Mouse (Mus musculus): ENCODE data around the gene Ddx19a. TPM values are rescaled to one million over a fixed set of nuclear protein-coding genes. Genes with fewer than 3 reads are reported as not detected.
A peak's percentile ranks its signal among the peaks of the same experiment; 100 is the strongest.

Ddx19a gene
- 11.5 and 15.7 TPM in 2 replicates for polyA plus RNA-seq (2014; fragmentation: Nextera tagmentation; extraction: Ambion mirVana)

DNA sequence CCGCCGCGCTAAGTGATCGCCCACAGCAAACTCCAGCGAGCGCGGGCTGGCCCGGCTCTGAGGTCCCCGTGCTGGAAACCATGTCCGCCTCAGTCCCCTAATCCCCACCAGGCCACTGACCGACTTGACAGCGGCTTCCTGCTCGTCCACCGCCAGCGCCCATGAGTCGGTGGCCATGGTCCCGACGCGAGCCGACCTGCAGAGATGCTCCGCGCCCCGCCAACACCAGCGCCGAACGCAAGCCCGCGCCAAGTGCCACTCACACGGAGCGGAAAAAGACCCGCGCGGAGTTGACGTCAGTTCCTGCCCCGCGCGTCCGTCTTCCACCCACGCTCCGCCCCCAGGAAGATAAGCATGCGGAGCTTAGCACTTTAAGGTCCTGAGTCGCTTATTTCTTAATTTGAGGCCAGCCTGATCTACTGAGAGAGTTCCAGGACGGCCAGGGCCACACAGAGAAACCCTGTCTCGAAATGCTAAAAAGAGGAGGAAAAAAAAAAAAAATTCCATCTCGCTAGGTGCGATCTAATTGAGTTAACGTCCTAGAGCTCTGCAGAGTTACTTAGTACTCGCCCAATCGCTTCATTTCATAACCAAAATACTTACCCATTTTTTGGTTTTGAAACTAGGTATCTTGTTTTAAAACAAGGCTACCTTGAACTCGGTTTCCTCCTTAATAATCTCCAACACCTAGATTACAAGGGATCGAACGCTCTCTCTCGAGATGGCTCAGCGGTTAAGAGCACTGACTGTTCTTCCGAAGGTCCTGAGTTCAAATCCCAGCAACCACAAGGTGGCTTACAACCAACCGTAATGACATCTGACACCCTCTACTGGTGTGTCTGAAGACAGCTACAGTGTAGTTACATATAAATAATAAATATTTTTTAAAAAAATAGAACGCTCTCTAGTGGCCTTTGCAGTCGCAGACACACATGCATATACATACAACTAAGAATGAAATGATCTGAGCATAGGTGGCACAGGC, at the start of gene Ddx19a:
Gene Ddx19a (minus strand): TSS at position 254 of the 985 bp plus-strand sequence.
- peak; percentile 95 for DNase-seq
- H3K36me3 ChIP-seq (ENCODE audit: control insufficient read depth, insufficient read depth, low read length): peaks cover 8% of the 10 kb centered on the region; the same call in 1 of the 2 replicates
- WGBS: 3% methylated on average over 58 of the region's 58 CpGs

GRCm38 (mm10) chr8:111044003-111044734, 46.6 kb upstream of the Ddx19a start:
- Histone ChIP-seq H3K36me3 (ENCODE audit: control insufficient read depth, insufficient read depth, low read length) (peaks cover 100% of the 10 kb centered on the region), H3K27me3 (ENCODE audit: control insufficient read depth, insufficient read depth, low read length) (no peaks in the 10 kb centered on the region), H3K4me2 (ENCODE audit: low read length) (no peak overlapping the region), H3K9me3 (ENCODE audit: control insufficient read depth, low read length) (no peaks in the 10 kb centered on the region), H3K27ac (replicated peaks; ENCODE audit: low read depth, low read length) (no peak overlapping the region), H3K4me3 (replicated peaks; ENCODE audit: low read depth, low read length) (no peak overlapping the region), H3K4me1 (ENCODE audit: control insufficient read depth, insufficient read depth, low read length) (no peaks in the 10 kb centered on the region), H3K9ac (replicated peaks; ENCODE audit: low read length) (no peak overlapping the region)
- ATAC-seq (ENCODE audit: low FRiP score, low TSS enrichment) (no peak), DNase-seq (no peak)
- 48% methylated on average over 2 of the region's 2 CpGs for WGBS

More for the DNA sequence above, at the start of gene Ddx19a:
- peak; percentile 91 for ATAC-seq (ENCODE audit: low FRiP score, low TSS enrichment)
- Histone ChIP-seq H3K4me2 (ENCODE audit: low read length) (peak within 1 kb of the TSS; percentile 86), H3K27me3 (ENCODE audit: control insufficient read depth, insufficient read depth, low read length) (no peaks in the 10 kb centered on the region), H3K27ac (replicated peaks; ENCODE audit: low read depth, low read length) (peak within 1 kb of the TSS; percentile 78), H3K4me3 (replicated peaks; ENCODE audit: low read depth, low read length) (peak within 1 kb of the TSS; percentile 84), H3K9ac (replicated peaks; ENCODE audit: low read length) (peak within 1 kb of the TSS; percentile 73), H3K4me1 (ENCODE audit: control insufficient read depth, insufficient read depth, low read length) (peaks cover 5% of the 10 kb centered on the region), H3K9me3 (ENCODE audit: control insufficient read depth, low read length) (no peaks in the 10 kb centered on the region)

DNA sequence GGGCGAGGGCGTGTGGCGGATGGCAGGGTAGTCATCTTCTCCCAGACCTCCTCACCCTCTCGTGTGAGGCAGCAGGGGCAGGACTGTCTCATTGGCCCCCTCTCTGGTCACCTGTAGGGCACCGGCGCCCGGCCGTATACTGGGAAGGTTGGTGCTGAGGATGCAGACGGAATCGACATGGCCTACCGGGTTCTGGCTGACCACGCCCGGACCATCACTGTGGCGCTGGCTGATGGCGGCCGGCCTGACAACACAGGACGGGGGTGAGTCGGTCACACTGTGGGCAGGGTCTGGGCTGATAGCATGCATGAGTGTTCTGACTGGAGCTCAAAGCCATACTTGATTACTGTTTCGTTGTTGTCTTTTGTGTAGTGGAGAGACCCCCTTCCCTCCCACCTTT, 44.9 kb upstream of the Ddx19a start:
- no peaks in the 10 kb centered on the region for H3K9me3 ChIP-seq (ENCODE audit: control insufficient read depth, low read length)
- no peaks in the 10 kb centered on the region for H3K27me3 ChIP-seq (ENCODE audit: control insufficient read depth, insufficient read depth, low read length)
- ATAC-seq (ENCODE audit: low FRiP score, low TSS enrichment) (no peak), DNase-seq (no peak)
- H3K4me3 ChIP-seq (replicated peaks; ENCODE audit: low read depth, low read length): no peak overlapping the region
- no peak overlapping the region for H3K4me2 ChIP-seq (ENCODE audit: low read length)
- H3K27ac ChIP-seq (replicated peaks; ENCODE audit: low read depth, low read length): no peak overlapping the region
- WGBS: 94% methylated on average over 19 of the region's 19 CpGs
- no peaks in the 10 kb centered on the region for H3K4me1 ChIP-seq (ENCODE audit: control insufficient read depth, insufficient read depth, low read length)
- H3K36me3 ChIP-seq (ENCODE audit: control insufficient read depth, insufficient read depth, low read length): peaks cover 100% of the 10 kb centered on the region
- no peak overlapping the region for H3K9ac ChIP-seq (replicated peaks; ENCODE audit: low read length)

- no peak overlapping the region for H3K4me3 ChIP-seq (replicated peaks; ENCODE audit: low read depth, low read length)
- no peak overlapping the region for H3K27ac ChIP-seq (replicated peaks; ENCODE audit: low read depth, low read length)
- ATAC-seq (ENCODE audit: low FRiP score, low TSS enrichment) (no peak), DNase-seq (no peak)
- peaks cover 51% of the 10 kb centered on the region for H3K36me3 ChIP-seq (ENCODE audit: control insufficient read depth, insufficient read depth, low read length)
- H3K4me1 ChIP-seq (ENCODE audit: control insufficient read depth, insufficient read depth, low read length): peaks cover 18% of the 10 kb centered on the region
- H3K27me3 ChIP-seq (ENCODE audit: control insufficient read depth, insufficient read depth, low read length): peaks cover 1% of the 10 kb centered on the region; the same call in 1 of the 2 replicates
- WGBS: 96% methylated on average over 15 of the region's 15 CpGs
- H3K9me3 ChIP-seq (ENCODE audit: control insufficient read depth, low read length): no peaks in the 10 kb centered on the region
- H3K4me2 ChIP-seq (ENCODE audit: low read length): no peak overlapping the region
- no peak overlapping the region for H3K9ac ChIP-seq (replicated peaks; ENCODE audit: low read length)
Measured at GRCm38 (mm10) chr8:111036591-111036990, 39.0 kb upstream of the Ddx19a start.

GRCm38 (mm10) chr8:111034276-111034675, 36.7 kb upstream of the Ddx19a start:
- peak overlapping the region; percentile 70 for H3K4me3 ChIP-seq (replicated peaks; ENCODE audit: low read depth, low read length)
- WGBS: 22% methylated on average over 12 of the region's 12 CpGs
- H3K4me2 ChIP-seq (ENCODE audit: low read length): peak overlapping the region; percentile 80
- H3K27me3 ChIP-seq (ENCODE audit: control insufficient read depth, insufficient read depth, low read length): peaks cover 3% of the 10 kb centered on the region; the same call in 1 of the 2 replicates
- ATAC-seq (ENCODE audit: low FRiP score, low TSS enrichment): peak; percentile 21; the same call in 1 of the 2 replicates
- H3K36me3 ChIP-seq (ENCODE audit: control insufficient read depth, insufficient read depth, low read length): peaks cover 28% of the 10 kb centered on the region
- H3K9ac ChIP-seq (replicated peaks; ENCODE audit: low read length): peak overlapping the region; percentile 81
- H3K9me3 ChIP-seq (ENCODE audit: control insufficient read depth, low read length): no peaks in the 10 kb centered on the region
- H3K27ac ChIP-seq (replicated peaks; ENCODE audit: low read depth, low read length): peak overlapping the region; percentile 90
- H3K4me1 ChIP-seq (ENCODE audit: control insufficient read depth, insufficient read depth, low read length): peaks cover 18% of the 10 kb centered on the region
- peak; percentile 55 for DNase-seq

GRCm38 (mm10) chr8:111033482-111034215, 36.0 kb upstream of the Ddx19a start:
- peak overlapping the region; percentile 81 for H3K9ac ChIP-seq (replicated peaks; ENCODE audit: low read length)
- 5% methylated on average over 37 of the region's 37 CpGs for WGBS

DNA sequence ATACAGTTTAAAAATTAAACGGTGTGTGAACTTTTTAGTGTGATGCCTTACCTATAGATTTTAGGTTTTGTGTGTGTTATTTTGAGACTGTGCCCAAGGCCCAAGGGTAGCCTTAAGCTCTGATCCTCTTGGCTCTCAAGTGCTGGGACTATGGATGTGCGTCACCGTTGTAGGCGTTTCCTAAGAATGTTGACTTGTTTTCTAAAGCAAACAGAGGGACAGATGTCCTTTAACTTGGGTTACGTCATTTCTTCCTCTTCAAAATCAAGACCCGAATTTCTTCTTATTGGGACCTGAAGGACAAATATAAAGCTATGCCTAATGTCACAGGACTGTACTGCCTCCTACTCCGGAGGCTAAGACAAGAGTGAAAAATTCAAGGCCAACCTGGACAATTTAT, 35.3 kb upstream of the Ddx19a start, which contains the start of gene Aars:
Gene Aars (plus strand): TSS at position 229 of the 400 bp plus-strand sequence.
- H3K9ac ChIP-seq (replicated peaks; ENCODE audit: low read length): peak within 1 kb of the TSS; percentile 81
- whole genome bisulfite sequencing: 97% methylated on average over 7 of the region's 7 CpGs

More at GRCm38 (mm10) chr8:111033482-111034215, 36.0 kb upstream of the Ddx19a start:
- DNase-seq (peak; percentile 99), ATAC-seq (ENCODE audit: low FRiP score, low TSS enrichment) (peak; percentile 99)
- Histone ChIP-seq H3K4me2 (ENCODE audit: low read length) (peak overlapping the region; percentile 80), H3K27ac (replicated peaks; ENCODE audit: low read depth, low read length) (peak overlapping the region; percentile 90), H3K4me1 (ENCODE audit: control insufficient read depth, insufficient read depth, low read length) (peaks cover 18% of the 10 kb centered on the region), H3K27me3 (ENCODE audit: control insufficient read depth, insufficient read depth, low read length) (peaks cover 3% of the 10 kb centered on the region; the same call in 1 of the 2 replicates), H3K36me3 (ENCODE audit: control insufficient read depth, insufficient read depth, low read length) (peaks cover 22% of the 10 kb centered on the region), H3K4me3 (replicated peaks; ENCODE audit: low read depth, low read length) (peak overlapping the region; percentile 70), H3K9me3 (ENCODE audit: control insufficient read depth, low read length) (no peaks in the 10 kb centered on the region)

DNA sequence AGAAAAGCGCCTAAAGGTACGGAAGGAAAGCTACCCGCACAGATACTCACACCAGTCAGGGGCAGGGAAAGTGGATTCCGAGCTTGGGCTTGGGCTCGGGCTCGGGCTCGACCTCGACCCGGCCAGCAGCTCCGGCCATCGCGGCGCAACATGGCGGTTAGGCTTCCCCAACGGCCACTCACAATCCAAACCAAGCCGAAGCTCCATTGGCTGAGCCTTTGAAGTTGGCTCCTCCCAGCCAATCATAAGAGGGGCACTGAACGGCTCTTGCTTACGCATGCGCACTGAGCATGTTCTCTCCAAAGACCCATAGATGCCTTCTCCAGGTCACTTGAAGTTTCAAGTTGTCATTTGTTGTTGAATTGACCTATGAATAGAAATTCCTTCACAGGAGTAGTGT, 34.0 kb upstream of the Ddx19a start, which contains the start of gene Ddx19b:
Gene Ddx19b (minus strand): TSS at position 180 of the 400 bp plus-strand sequence.
- no peak within 1 kb of the TSS for H3K4me3 ChIP-seq (replicated peaks; ENCODE audit: low read depth, low read length)
- H3K27me3 ChIP-seq (ENCODE audit: control insufficient read depth, insufficient read depth, low read length): peaks cover 3% of the 10 kb centered on the region; the same call in 1 of the 2 replicates
- ATAC-seq (ENCODE audit: low FRiP score, low TSS enrichment): no peak
- no peak within 1 kb of the TSS for H3K4me2 ChIP-seq (ENCODE audit: low read length)
- H3K4me1 ChIP-seq (ENCODE audit: control insufficient read depth, insufficient read depth, low read length): peaks cover 22% of the 10 kb centered on the region
- WGBS: 96% methylated on average over 19 of the region's 19 CpGs
- no peak within 1 kb of the TSS for H3K9ac ChIP-seq (replicated peaks; ENCODE audit: low read length)
- DNase-seq: no peak
- H3K36me3 ChIP-seq (ENCODE audit: control insufficient read depth, insufficient read depth, low read length): peaks cover 2% of the 10 kb centered on the region
- no peaks in the 10 kb centered on the region for H3K9me3 ChIP-seq (ENCODE audit: control insufficient read depth, low read length)
- H3K27ac ChIP-seq (replicated peaks; ENCODE audit: low read depth, low read length): no peak within 1 kb of the TSS

More for the DNA sequence above, 35.3 kb upstream of the Ddx19a start, which contains the start of gene Aars:
- Histone ChIP-seq H3K4me2 (ENCODE audit: low read length) (peak within 1 kb of the TSS; percentile 80), H3K27me3 (ENCODE audit: control insufficient read depth, insufficient read depth, low read length) (peaks cover 3% of the 10 kb centered on the region; the same call in 1 of the 2 replicates), H3K27ac (replicated peaks; ENCODE audit: low read depth, low read length) (peak within 1 kb of the TSS; percentile 90), H3K4me1 (ENCODE audit: control insufficient read depth, insufficient read depth, low read length) (peaks cover 18% of the 10 kb centered on the region), H3K36me3 (ENCODE audit: control insufficient read depth, insufficient read depth, low read length) (peaks cover 15% of the 10 kb centered on the region), H3K9me3 (ENCODE audit: control insufficient read depth, low read length) (no peaks in the 10 kb centered on the region), H3K4me3 (replicated peaks; ENCODE audit: low read depth, low read length) (peak within 1 kb of the TSS; percentile 70)
- no peak for ATAC-seq (ENCODE audit: low FRiP score, low TSS enrichment)
- no peak for DNase-seq
